Mouse (Mus musculus) brain, embryonic 14.5 days (tissue): ENCODE measurements around the gene Samd14.

ENCODE experiments used
- CTCF ChIP-seq: fragments of 200-500 bp; IDR thresholded peaks from 2 replicates; pipeline ENCODE4 v1.5.1; 2012; ENCODE audit warnings: inconsistent platforms, mild to moderate bottlenecking, moderate library complexity, borderline replicate concordance; ENCODE audit not compliant: insufficient read depth, insufficient read length; ENCODE audit errors: extremely low read depth
- POLR2A ChIP-seq: fragments of 200-500 bp; IDR thresholded peaks from 2 replicates; pipeline ENCODE4 v1.6.1; 2012; ENCODE audit warnings: mild to moderate bottlenecking, inconsistent platforms, borderline replicate concordance; ENCODE audit not compliant: poor library complexity, insufficient read depth, insufficient read length, severe bottlenecking; ENCODE audit errors: extremely low read depth

- TF ChIP-seq POLR2A = no peak
- no peak for TF ChIP-seq CTCF
Measured at GRCm38 (mm10) chr11:94988780-94989561, 20.7 kb upstream of the Samd14 start.
